Mouse (Mus musculus): ENCODE results near the gene Abhd12b.

- TF ChIP-seq MAX (IDR thresholded peaks at IDR 0.05; ENCODE audit: low read length) (no peak), USF1 (IDR thresholded peaks at IDR 0.05; ENCODE audit: low read depth, low read length) (no peak), POLR2A (IDR thresholded peaks at IDR 0.05; ENCODE audit: low read depth, low read length) (no peak), ZKSCAN1 (IDR thresholded peaks at IDR 0.05; ENCODE audit: borderline replicate concordance, low read depth, low read length) (no peak), CTCF (conservative IDR thresholded peaks at IDR 0.05 in 1 of 2, IDR thresholded peaks at IDR 0.05 in 1 of 2; ENCODE audit: low read depth in 2 of 2, low read length in 2 of 2) (no peak), CHD1 (IDR thresholded peaks at IDR 0.05; ENCODE audit: low read depth, low read length) (no peak), EP300 (IDR thresholded peaks at IDR 0.05; ENCODE audit: low read length) (no peak), ZMIZ1 (IDR thresholded peaks at IDR 0.05; ENCODE audit: low read depth, low read length) (no peak), JUN (IDR thresholded peaks at IDR 0.05; ENCODE audit: insufficient read depth, low read depth, low read length) (no peak), PAX5 (IDR thresholded peaks at IDR 0.05; ENCODE audit: low read length) (no peak), NRF1 (IDR thresholded peaks at IDR 0.05; ENCODE audit: low read depth, low read length) (no peak), BHLHE40 (IDR thresholded peaks at IDR 0.05; ENCODE audit: low read depth, low read length) (no peak)
These were observed 47.4 kb upstream of the Abhd12b start for GRCm38 (mm10) chr12:70106508-70106907.

Measured in CH12.LX (cell line).